In the genomic region with DNA sequence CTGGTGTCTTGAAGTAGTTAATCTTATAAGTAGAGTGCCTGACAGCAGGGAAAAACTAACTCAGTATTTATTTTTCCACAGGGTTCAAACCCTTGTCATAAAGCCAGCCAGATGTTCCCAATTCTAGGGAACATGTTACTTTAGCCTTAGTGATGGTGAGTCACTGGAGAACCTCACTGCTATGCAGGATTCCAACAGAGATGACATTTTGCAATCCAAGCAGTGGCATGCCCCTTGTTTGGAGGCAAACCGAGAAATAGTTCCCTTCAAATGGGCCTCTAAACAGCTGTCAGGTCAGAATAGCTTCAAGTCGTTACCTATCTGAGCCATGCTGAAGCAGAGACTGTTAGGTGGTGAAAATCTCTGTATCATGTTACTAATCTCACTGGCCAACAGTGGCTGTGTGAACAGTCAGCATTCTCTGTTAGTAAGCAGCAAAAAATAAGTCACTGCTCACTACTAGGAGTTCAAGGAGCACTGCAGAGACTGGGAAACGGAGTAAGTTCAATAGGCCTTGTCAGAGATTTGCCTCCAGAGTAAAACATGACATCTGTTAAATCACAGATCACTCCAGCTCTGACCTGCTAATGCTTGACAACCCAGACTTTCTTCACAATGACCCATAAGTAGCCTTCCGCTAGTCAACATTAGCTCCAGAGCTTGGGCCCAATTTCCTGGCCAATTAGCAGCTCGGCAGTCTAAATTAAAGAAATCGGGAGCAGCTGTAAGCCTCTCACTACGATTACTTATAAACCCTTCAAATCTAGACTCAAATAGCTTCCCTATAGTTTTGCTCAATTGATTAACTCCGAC, we compare ENCODE assay signal across 14 mouse cellular contexts.
DNase-seq lines count a peak whose midpoint lies in the region; ATAC-seq and TF ChIP-seq lines count a peak whose summit lies in the region.
"Had no signal": no experiment of that assay in that cellular context is flagged by ENCODE, and none has a peak within 500 bp of the region (broad histone marks: within the 10 kb centered on the region; RNA-seq: fewer than 3 reads in every experiment).

No protein-coding gene starts in this region.

- peak; percentile 41 for DNase-seq in forebrain, embryonic 14.5 days (ENCODE audit: low spot score)
- DNase-seq in forebrain, postnatal 0 days, result no peak
- DNase-seq in 3T3-L1 (ENCODE audit: low read depth, low spot score), result peak; percentile 8
- DNase-seq in embryonic facial prominence, embryonic 14.5 days (ENCODE audit: low spot score), result peak; percentile 65
- peak; percentile 46 for DNase-seq in limb, embryonic 10.5 days (ENCODE audit: low spot score)
- DNase-seq in cerebellum, postnatal 25 days, result no peak
- DNase-seq in MN1 (ENCODE audit: low spot score), result no peak
- DNase-seq: cerebellum, adult 9-11 months; heart, adult 2 months; layer of hippocampus, postnatal 36 days; liver, embryonic 13.5 days had no signal

- no peak overlapping the region for H3K27ac ChIP-seq in forebrain, embryonic 14.5 days (ENCODE audit: low read depth, low read length)
- H3K27ac ChIP-seq in forebrain, postnatal 0 days (ENCODE audit: low read depth, low read length), result no peak overlapping the region
- H3K27ac ChIP-seq in embryonic facial prominence, embryonic 14.5 days (replicated peaks; ENCODE audit: low read depth, low read length), result no peak overlapping the region
- no peak overlapping the region for H3K27ac ChIP-seq in limb, embryonic 10.5 days
- H3K27ac ChIP-seq: heart, adult 2 months; liver, embryonic 13.5 days had no signal

- H3K4me1 ChIP-seq in forebrain, embryonic 14.5 days (ENCODE audit: control insufficient read depth, insufficient read depth, low read length), result peaks cover 10% of the 10 kb centered on the region; the same call in 1 of the 2 replicates
- no peaks in the 10 kb centered on the region for H3K4me1 ChIP-seq in forebrain, postnatal 0 days (ENCODE audit: insufficient read depth)
- peaks cover 7% of the 10 kb centered on the region; the same call in 1 of the 2 replicates for H3K4me1 ChIP-seq in embryonic facial prominence, embryonic 14.5 days (ENCODE audit: control insufficient read depth, insufficient read depth, low read length)
- peaks cover 39% of the 10 kb centered on the region for H3K4me1 ChIP-seq in limb, embryonic 10.5 days
- H3K4me1 ChIP-seq: liver, embryonic 13.5 days had no signal

- peak; percentile 15; the same call in 1 of the 2 replicates for ATAC-seq in forebrain, embryonic 14.5 days
- no peak for ATAC-seq in forebrain, postnatal 0 days
- peak; percentile 53; the same call in 1 of the 2 replicates for ATAC-seq in embryonic facial prominence, embryonic 14.5 days (ENCODE audit: low read depth)
- ATAC-seq in CD4-positive, CD25-positive, alpha-beta regulatory T cell, adult 4 months, result no peak
- ATAC-seq: intestine, embryonic 16.5 days had no signal

- no peak overlapping the region for H3K4me2 ChIP-seq in forebrain, embryonic 14.5 days (ENCODE audit: low read length)
- no peak overlapping the region for H3K4me2 ChIP-seq in forebrain, postnatal 0 days (ENCODE audit: low read depth)
- H3K4me2 ChIP-seq in embryonic facial prominence, embryonic 14.5 days (ENCODE audit: low read depth, low read length), result no peak overlapping the region
- H3K4me2 ChIP-seq: liver, embryonic 13.5 days had no signal

- no peaks in the 10 kb centered on the region for H3K27me3 ChIP-seq in forebrain, embryonic 14.5 days (replicated peaks; ENCODE audit: control insufficient read depth, insufficient read depth, low read length)
- H3K27me3 ChIP-seq in forebrain, postnatal 0 days (ENCODE audit: insufficient read depth, low read length), result no peaks in the 10 kb centered on the region
- H3K27me3 ChIP-seq in embryonic facial prominence, embryonic 14.5 days (replicated peaks; ENCODE audit: control insufficient read depth, insufficient read depth, low read length), result peaks cover 10% of the 10 kb centered on the region
- no peaks in the 10 kb centered on the region for H3K27me3 ChIP-seq in limb, embryonic 10.5 days (ENCODE audit: low read depth, poor library complexity, severe bottlenecking)
- H3K27me3 ChIP-seq: liver, embryonic 13.5 days had no signal

- TF ChIP-seq CTCF in forebrain, postnatal 0 days (IDR thresholded peaks at IDR 0.05; ENCODE audit: low read depth), result no peak

- H3K36me3 ChIP-seq in forebrain, embryonic 14.5 days (ENCODE audit: control insufficient read depth, insufficient read depth, low read length), result no peaks in the 10 kb centered on the region
- H3K36me3 ChIP-seq in forebrain, postnatal 0 days (ENCODE audit: insufficient read depth), result no peaks in the 10 kb centered on the region
- H3K36me3 ChIP-seq in embryonic facial prominence, embryonic 14.5 days (ENCODE audit: control insufficient read depth, insufficient read depth, low read length), result no peaks in the 10 kb centered on the region
- no peaks in the 10 kb centered on the region for H3K36me3 ChIP-seq in limb, embryonic 10.5 days
- H3K36me3 ChIP-seq: liver, embryonic 13.5 days had no signal

- no peak overlapping the region for H3K9ac ChIP-seq in forebrain, embryonic 14.5 days (ENCODE audit: low read length)
- H3K9ac ChIP-seq in forebrain, postnatal 0 days, result no peak overlapping the region
- no peak overlapping the region for H3K9ac ChIP-seq in embryonic facial prominence, embryonic 14.5 days (ENCODE audit: low read depth, low read length)
- H3K9ac ChIP-seq: liver, embryonic 13.5 days had no signal

- no peaks in the 10 kb centered on the region for H3K9me3 ChIP-seq in forebrain, embryonic 14.5 days (replicated peaks; ENCODE audit: control insufficient read depth, low read length)
- no peaks in the 10 kb centered on the region for H3K9me3 ChIP-seq in forebrain, postnatal 0 days (ENCODE audit: low read length)
- H3K9me3 ChIP-seq in embryonic facial prominence, embryonic 14.5 days (ENCODE audit: control insufficient read depth, low read length), result no peaks in the 10 kb centered on the region
- H3K9me3 ChIP-seq in limb, embryonic 10.5 days (replicated peaks), result no peaks in the 10 kb centered on the region
- H3K9me3 ChIP-seq: liver, embryonic 13.5 days had no signal

- 6% methylated on average over 8 of the region's 8 CpGs for WGBS in forebrain, embryonic 14.5 days
- 19% methylated on average over 8 of the region's 8 CpGs for WGBS in forebrain, postnatal 0 days
- 25% methylated on average over 8 of the region's 8 CpGs for WGBS in embryonic facial prominence, embryonic 14.5 days
- WGBS in limb, embryonic 10.5 days, result 12% methylated on average over 8 of the region's 8 CpGs

- no peak overlapping the region for H3K4me3 ChIP-seq in forebrain, embryonic 14.5 days (ENCODE audit: low read depth, low read length)
- no peak overlapping the region for H3K4me3 ChIP-seq in forebrain, postnatal 0 days (ENCODE audit: low read depth, low read length)
- H3K4me3 ChIP-seq in embryonic facial prominence, embryonic 14.5 days (ENCODE audit: low read depth, low read length), result no peak overlapping the region
- H3K4me3 ChIP-seq in limb, embryonic 10.5 days, result no peak overlapping the region
- H3K4me3 ChIP-seq: heart, adult 2 months; liver, embryonic 13.5 days; myocyte had no signal

Comparison
In these comparisons a context has a peak if more than half of its experiments do, and no peak if none do; other contexts are left out.
1. ATAC-seq: peak in forebrain, embryonic 14.5 days (single experiment) and embryonic facial prominence, embryonic 14.5 days (single experiment); none in forebrain, postnatal 0 days (single experiment) and CD4-positive, CD25-positive, alpha-beta regulatory T cell, adult 4 months (single experiment).
2. DNase-seq: peak in forebrain, embryonic 14.5 days (single experiment), 3T3-L1 (single experiment), embryonic facial prominence, embryonic 14.5 days (single experiment) and limb, embryonic 10.5 days (single experiment); none in forebrain, postnatal 0 days (single experiment), cerebellum, postnatal 25 days (0 of 2) and MN1 (single experiment).